Mouse (Mus musculus) heart, postnatal 0 days (tissue): ENCODE measurements around the gene Cd63.

Source experiments
- CTCF ChIP-seq: IDR thresholded peaks from 2 replicates; pipeline ENCODE4 v1.5.1; 2016; ENCODE audit warnings: antibody characterized with exemption, control low read depth, low read depth
- EP300 ChIP-seq: IDR thresholded peaks from 2 replicates; pipeline ENCODE4 v1.6.1; 2016; ENCODE audit warnings: antibody characterized with exemption, low read depth

DNA sequence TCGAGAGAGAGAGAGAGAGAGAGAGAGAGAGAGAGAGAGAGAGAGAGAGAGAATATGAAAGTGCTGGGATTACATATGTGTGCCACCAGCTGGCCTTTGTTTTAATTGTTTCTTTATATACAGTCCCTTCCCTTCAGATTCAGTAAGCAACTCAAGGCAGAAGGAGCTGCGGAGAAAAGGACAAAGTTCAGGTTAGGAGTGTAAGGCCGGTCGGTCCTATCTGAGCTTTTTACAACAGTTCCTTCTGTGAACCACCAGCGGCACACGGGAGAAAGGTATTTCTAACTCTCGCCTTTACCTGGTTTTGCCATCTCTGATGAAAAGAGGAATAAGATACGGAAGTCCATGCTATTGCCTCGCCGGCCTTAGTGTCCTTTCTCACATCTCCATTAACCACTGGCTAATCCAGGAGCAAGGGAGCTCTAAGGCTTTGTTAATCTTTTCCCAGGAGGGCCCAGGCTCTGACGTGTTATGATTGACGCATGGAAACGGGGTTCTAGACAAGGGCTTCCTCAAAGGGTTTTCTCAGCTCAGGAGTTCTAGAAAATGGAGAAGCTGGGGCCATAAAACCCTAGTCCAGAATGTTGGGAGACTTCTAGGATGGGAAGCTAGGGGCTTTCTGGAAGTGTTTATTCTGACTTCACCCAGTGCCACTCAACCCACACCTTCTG is 8.1 kb downstream of the Cd63 start:
- TF ChIP-seq CTCF, result no peak
- TF ChIP-seq EP300, result no peak
